Mouse (Mus musculus) myocyte (in vitro differentiated cells): ENCODE data around the gene Fcmr. TPM values are rescaled to one million over a fixed set of nuclear protein-coding genes. Genes with fewer than 3 reads are reported as not detected.

Source experiments
- H3K27me3 ChIP-seq: one replicate; pipeline ENCODE4 v1.6.1; 2011; ENCODE audit not compliant: control insufficient read depth, insufficient read depth, insufficient read length
- H3K36me3 ChIP-seq: one replicate; pipeline ENCODE4 v1.6.1; 2011; ENCODE audit not compliant: control insufficient read depth, insufficient read depth
- H3K4me2 ChIP-seq: one replicate; pipeline ENCODE4 v1.6.1; 2011; ENCODE audit warnings: low read depth, control low read depth
- H3K4me3 ChIP-seq: one replicate; pipeline ENCODE4 v1.5.1; 2011; ENCODE audit warnings: mild to moderate bottlenecking, control low read depth, moderate library complexity
- H3K79me2 ChIP-seq: one replicate; pipeline ENCODE4 v1.6.1; 2011; ENCODE audit not compliant: control insufficient read depth, insufficient read depth
- H3ac ChIP-seq: one replicate; pipeline ENCODE4 v1.6.1; 2011; ENCODE audit not compliant: control insufficient read depth, insufficient read length
- CEBPB ChIP-seq: IDR thresholded peaks from 2 replicates; pipeline ENCODE4 v1.6.1; 2011; ENCODE audit warnings: mild to moderate bottlenecking, moderate library complexity; ENCODE audit not compliant: poor library complexity, insufficient read depth, severe bottlenecking
- E2F4 ChIP-seq: IDR thresholded peaks from one replicate; pipeline ENCODE4 v1.6.1; 2011; ENCODE audit warnings: mild to moderate bottlenecking, control low read depth, moderate library complexity; ENCODE audit not compliant: insufficient read depth
- MAX ChIP-seq: IDR thresholded peaks from one replicate; pipeline ENCODE4 v1.6.1; 2011; ENCODE audit warnings: low read depth, mild to moderate bottlenecking, control low read depth
- MYOD1 ChIP-seq, 3 experiments: IDR thresholded peaks; one replicate each; pipeline ENCODE4 v1.6.1; 2011; ENCODE audit warnings: control low read depth in 2 of 3, low read depth in 2 of 3, mild to moderate bottlenecking in 2 of 3, moderate library complexity in 1 of 3; ENCODE audit not compliant: insufficient read length in 2 of 3, control insufficient read depth in 1 of 3
- MYOG ChIP-seq, 3 experiments: IDR thresholded peaks; one replicate each; pipeline ENCODE4 v1.6.1; 2011; ENCODE audit warnings: control low read depth in 2 of 3, low read depth in 2 of 3, mild to moderate bottlenecking in 2 of 3; ENCODE audit not compliant: insufficient read length in 2 of 3, control insufficient read depth in 1 of 3, insufficient read depth in 1 of 3
- POLR2A ChIP-seq: IDR thresholded peaks from one replicate; pipeline ENCODE4 v1.6.1; 2011; ENCODE audit warnings: low read depth, mild to moderate bottlenecking, control low read depth, moderate library complexity; ENCODE audit not compliant: insufficient read length
- POLR2AphosphoS2 ChIP-seq: IDR thresholded peaks from one replicate; pipeline ENCODE4 v1.6.1; 2011; ENCODE audit warnings: low read depth, control low read depth; ENCODE audit not compliant: insufficient read length
- REST ChIP-seq: IDR thresholded peaks from one replicate; pipeline ENCODE4 v1.6.1; 2011; ENCODE audit warnings: mild to moderate bottlenecking, control low read depth, moderate library complexity; ENCODE audit not compliant: insufficient read depth, insufficient read length
- SRF ChIP-seq: IDR thresholded peaks from one replicate; pipeline ENCODE4 v1.6.1; 2011; ENCODE audit warnings: low read depth; ENCODE audit not compliant: control insufficient read depth, insufficient read length
- TCF12 ChIP-seq: IDR thresholded peaks from one replicate; pipeline ENCODE4 v1.6.1; 2011; ENCODE audit warnings: mild to moderate bottlenecking, control low read depth; ENCODE audit not compliant: poor library complexity, insufficient read depth, severe bottlenecking
- TCF3 ChIP-seq: IDR thresholded peaks from one replicate; pipeline ENCODE4 v1.6.1; 2011; ENCODE audit warnings: low read depth, control low read depth; ENCODE audit not compliant: insufficient read length
- USF1 ChIP-seq: IDR thresholded peaks from one replicate; pipeline ENCODE4 v1.6.1; 2011; ENCODE audit warnings: low read depth, mild to moderate bottlenecking, control low read depth, moderate library complexity
- polyA plus RNA-seq: library from polyadenylated mRNA; unstranded; fragments of >200 nt; fragmentation: generic; extraction: Trizol; gene quantifications from one replicate; pipeline ENCODE4 v1.2.1, GENCODE M21; 2012; ENCODE audit warnings: missing spikeins

Fcmr gene
- polyA plus RNA-seq, 1 experiment = not detected

GRCm38 (mm10) chr1:130887354-130887753, 21.9 kb downstream of the Fcmr start, which contains the start of gene Il24:
Gene Il24 (minus strand): TSS chr1:130887454.
- Histone ChIP-seq H3K27me3 (no peaks in the 10 kb centered on the region), H3K36me3 (no peaks in the 10 kb centered on the region), H3ac (no peak within 1 kb of the TSS), H3K79me2 (no peaks in the 10 kb centered on the region), H3K4me2 (no peak within 1 kb of the TSS), H3K4me3 (no peak within 1 kb of the TSS)
- TF ChIP-seq MYOG (IDR thresholded peaks at IDR 0.05; ENCODE audit: control insufficient read depth in 1 of 3, insufficient read depth in 1 of 3, insufficient read length in 2 of 3, low read depth in 2 of 3) (no peak), USF1 (no peak), TCF12 (no peak), E2F4 (no peak), MAX (no peak), REST (no peak), TCF3 (no peak), POLR2A (no peak), SRF (no peak), MYOD1 (IDR thresholded peaks at IDR 0.05; ENCODE audit: control insufficient read depth in 1 of 3, insufficient read length in 2 of 3, low read depth in 2 of 3) (no peak), CEBPB (no peak), POLR2AphosphoS2 (no peak)

GRCm38 (mm10) chr1:130892446-130892845, 27.0 kb downstream of the Fcmr start:
- no peak overlapping the region for H3K4me3 ChIP-seq
- no peaks in the 10 kb centered on the region for H3K27me3 ChIP-seq
- H3ac ChIP-seq = no peak overlapping the region
- H3K4me2 ChIP-seq = no peak overlapping the region
- H3K36me3 ChIP-seq = no peaks in the 10 kb centered on the region
- TF ChIP-seq MAX (no peak), TCF12 (no peak), SRF (no peak), POLR2A (no peak), USF1 (no peak), CEBPB (no peak), TCF3 (no peak), E2F4 (no peak), MYOD1 (IDR thresholded peaks at IDR 0.05; ENCODE audit: control insufficient read depth in 1 of 3, insufficient read length in 2 of 3, low read depth in 2 of 3) (no peak)
- H3K79me2 ChIP-seq = no peaks in the 10 kb centered on the region

GRCm38 (mm10) chr1:130893329-130894040, 28.0 kb downstream of the Fcmr start:
- TF ChIP-seq USF1 (no peak), MAX (no peak), SRF (no peak), REST (no peak), TCF3 (no peak), CEBPB (no peak), POLR2A (no peak), TCF12 (no peak), E2F4 (no peak), MYOD1 (IDR thresholded peaks at IDR 0.05; ENCODE audit: control insufficient read depth in 1 of 3, insufficient read length in 2 of 3, low read depth in 2 of 3) (no peak), MYOG (IDR thresholded peaks at IDR 0.05; ENCODE audit: control insufficient read depth in 1 of 3, insufficient read depth in 1 of 3, insufficient read length in 2 of 3, low read depth in 2 of 3) (no peak), POLR2AphosphoS2 (no peak)
- no peak overlapping the region for H3K4me3 ChIP-seq
- no peaks in the 10 kb centered on the region for H3K36me3 ChIP-seq

GRCm38 (mm10) chr1:130894468-130894867, 29.0 kb downstream of the Fcmr start:
- no peak for TF ChIP-seq POLR2A
- TF ChIP-seq POLR2AphosphoS2 = no peak
- TF ChIP-seq TCF3 = no peak
- TF ChIP-seq CEBPB = no peak
- no peak for TF ChIP-seq TCF12
- no peak for TF ChIP-seq SRF
- TF ChIP-seq USF1 = no peak
- TF ChIP-seq MAX = no peak
- TF ChIP-seq MYOD1 (IDR thresholded peaks at IDR 0.05; ENCODE audit: control insufficient read depth in 1 of 3, insufficient read length in 2 of 3, low read depth in 2 of 3) = no peak
- no peak for TF ChIP-seq REST
- no peak for TF ChIP-seq MYOG (IDR thresholded peaks at IDR 0.05; ENCODE audit: control insufficient read depth in 1 of 3, insufficient read depth in 1 of 3, insufficient read length in 2 of 3, low read depth in 2 of 3)
- TF ChIP-seq E2F4 = no peak

More at GRCm38 (mm10) chr1:130893329-130894040, 28.0 kb downstream of the Fcmr start:
- no peaks in the 10 kb centered on the region for H3K27me3 ChIP-seq
- H3K4me2 ChIP-seq = no peak overlapping the region
- H3K79me2 ChIP-seq = no peaks in the 10 kb centered on the region
- H3ac ChIP-seq = no peak overlapping the region

More at GRCm38 (mm10) chr1:130894468-130894867, 29.0 kb downstream of the Fcmr start:
- H3ac ChIP-seq = no peak overlapping the region
- no peaks in the 10 kb centered on the region for H3K79me2 ChIP-seq
- H3K27me3 ChIP-seq = no peaks in the 10 kb centered on the region
- H3K4me2 ChIP-seq = no peak overlapping the region
- no peak overlapping the region for H3K4me3 ChIP-seq
- H3K36me3 ChIP-seq = no peaks in the 10 kb centered on the region
